Mouse (Mus musculus): Measurements from ENCODE around the gene Car1. TPM values are rescaled to one million over a fixed set of nuclear protein-coding genes. Genes with fewer than 3 reads are reported as not detected.
"Not testable (repeated sequence)": the region's sequence is repeated elsewhere in the genome, so short reads cannot be mapped to it uniquely, and the experiment has no call there.

Gene Car1
- polyA plus RNA-seq, 1 experiment from 2014 or later, result 78.4 TPM

- ATAC-seq (no peak), DNase-seq (no peak)
- H3K4me1 ChIP-seq (ENCODE audit: insufficient read depth), result peaks cover 2% of the 10 kb centered on the region; the same call in 1 of the 2 replicates
- H3K4me3 ChIP-seq (ENCODE audit: low read depth, low read length), result no peak overlapping the region
- no peak overlapping the region for H3K4me2 ChIP-seq (ENCODE audit: low read depth, low read length)
- H3K9me3 ChIP-seq (ENCODE audit: low read length), result no peaks in the 10 kb centered on the region
- 72% methylated on average over 1 of the region's 1 CpGs for WGBS (ENCODE audit: insufficient replicate concordance)
- TF ChIP-seq EP300 (IDR thresholded peaks at IDR 0.05; ENCODE audit: low read depth), result no peak
- TF ChIP-seq CTCF (IDR thresholded peaks at IDR 0.05; ENCODE audit: low read depth), result no peak
- no peak overlapping the region for H3K27ac ChIP-seq (ENCODE audit: low read depth)
- H3K36me3 ChIP-seq (replicated peaks; ENCODE audit: insufficient read depth, low read length), result no peaks in the 10 kb centered on the region
- H3K27me3 ChIP-seq (ENCODE audit: insufficient read depth, low read length), result no peaks in the 10 kb centered on the region
- no peak overlapping the region for H3K9ac ChIP-seq (replicated peaks)
Measured at GRCm38 (mm10) chr3:14787607-14788006, 20.6 kb downstream of the Car1 start.

- H3K4me3 ChIP-seq (ENCODE audit: low read depth, low read length), result no peak overlapping the region
- H3K9me3 ChIP-seq (ENCODE audit: low read length), result no peaks in the 10 kb centered on the region
- 73% methylated on average over 1 of the region's 1 CpGs for WGBS (ENCODE audit: insufficient replicate concordance)
- H3K27me3 ChIP-seq (ENCODE audit: insufficient read depth, low read length), result no peaks in the 10 kb centered on the region
- ATAC-seq (no peak), DNase-seq (no peak)
- no peaks in the 10 kb centered on the region for H3K36me3 ChIP-seq (replicated peaks; ENCODE audit: insufficient read depth, low read length)
- H3K4me2 ChIP-seq (ENCODE audit: low read depth, low read length), result no peak overlapping the region
- peaks cover 2% of the 10 kb centered on the region; the same call in 1 of the 2 replicates for H3K4me1 ChIP-seq (ENCODE audit: insufficient read depth)
- H3K27ac ChIP-seq (ENCODE audit: low read depth), result no peak overlapping the region
- TF ChIP-seq EP300 (IDR thresholded peaks at IDR 0.05; ENCODE audit: low read depth), result no peak
- TF ChIP-seq CTCF (IDR thresholded peaks at IDR 0.05; ENCODE audit: low read depth), result no peak
- H3K9ac ChIP-seq (replicated peaks), result no peak overlapping the region
Measured at GRCm38 (mm10) chr3:14787136-14787535, 21.0 kb downstream of the Car1 start.

GRCm38 (mm10) chr3:14786551-14787079 lies 21.6 kb downstream of the Car1 start:
- Histone ChIP-seq H3K27me3 (ENCODE audit: insufficient read depth, low read length) (no peaks in the 10 kb centered on the region), H3K4me2 (ENCODE audit: low read depth, low read length) (no peak overlapping the region), H3K9me3 (ENCODE audit: low read length) (no peaks in the 10 kb centered on the region), H3K36me3 (replicated peaks; ENCODE audit: insufficient read depth, low read length) (no peaks in the 10 kb centered on the region), H3K4me1 (ENCODE audit: insufficient read depth) (peaks cover 2% of the 10 kb centered on the region; the same call in 1 of the 2 replicates), H3K4me3 (ENCODE audit: low read depth, low read length) (no peak overlapping the region), H3K27ac (ENCODE audit: low read depth) (no peak overlapping the region), H3K9ac (replicated peaks) (no peak overlapping the region)
- no peak for TF ChIP-seq EP300 (IDR thresholded peaks at IDR 0.05; ENCODE audit: low read depth)
- no peak for TF ChIP-seq CTCF (IDR thresholded peaks at IDR 0.05; ENCODE audit: low read depth)
- 76% methylated on average over 2 of the region's 2 CpGs for WGBS (ENCODE audit: insufficient replicate concordance)
- ATAC-seq (no peak), DNase-seq (no peak)

- no peak for ATAC-seq
- no peak for DNase-seq
- Histone ChIP-seq H3K4me3 (ENCODE audit: low read depth, low read length) (no peak overlapping the region), H3K4me1 (ENCODE audit: insufficient read depth) (peaks cover 2% of the 10 kb centered on the region; the same call in 1 of the 2 replicates), H3K9me3 (ENCODE audit: low read length) (no peaks in the 10 kb centered on the region), H3K4me2 (ENCODE audit: low read depth, low read length) (no peak overlapping the region), H3K27me3 (ENCODE audit: insufficient read depth, low read length) (no peaks in the 10 kb centered on the region), H3K27ac (ENCODE audit: low read depth) (no peak overlapping the region), H3K36me3 (replicated peaks; ENCODE audit: insufficient read depth, low read length) (no peaks in the 10 kb centered on the region), H3K9ac (replicated peaks) (no peak overlapping the region)
- WGBS (ENCODE audit: insufficient replicate concordance), result 73% methylated on average over 2 of the region's 2 CpGs
- TF ChIP-seq CTCF (IDR thresholded peaks at IDR 0.05; ENCODE audit: low read depth), result no peak
- no peak for TF ChIP-seq EP300 (IDR thresholded peaks at IDR 0.05; ENCODE audit: low read depth)
Measured at GRCm38 (mm10) chr3:14785353-14785752, 22.8 kb downstream of the Car1 start.

- H3K9ac ChIP-seq (replicated peaks); H3K27me3 ChIP-seq (ENCODE audit: insufficient read depth, low read length); H3K36me3 ChIP-seq (replicated peaks; ENCODE audit: insufficient read depth, low read length); H3K4me2 ChIP-seq (ENCODE audit: low read depth, low read length); H3K4me1 ChIP-seq (ENCODE audit: insufficient read depth); H3K9me3 ChIP-seq (ENCODE audit: low read length); DNase-seq; H3K4me3 ChIP-seq (ENCODE audit: low read depth, low read length); ATAC-seq; H3K27ac ChIP-seq (ENCODE audit: low read depth): not testable (repeated sequence)
- WGBS (ENCODE audit: insufficient replicate concordance), result 52% methylated on average over 5 of the region's 5 CpGs
Measured at GRCm38 (mm10) chr3:14783198-14783597, 25.0 kb downstream of the Car1 start.

- WGBS (ENCODE audit: insufficient replicate concordance), result 67% methylated on average over 3 of the region's 3 CpGs
- H3K9me3 ChIP-seq (ENCODE audit: low read length); H3K27me3 ChIP-seq (ENCODE audit: insufficient read depth, low read length); ATAC-seq; DNase-seq; H3K4me1 ChIP-seq (ENCODE audit: insufficient read depth); H3K4me2 ChIP-seq (ENCODE audit: low read depth, low read length); H3K36me3 ChIP-seq (replicated peaks; ENCODE audit: insufficient read depth, low read length); H3K4me3 ChIP-seq (ENCODE audit: low read depth, low read length); H3K9ac ChIP-seq (replicated peaks); H3K27ac ChIP-seq (ENCODE audit: low read depth): not testable (repeated sequence)
Measured at GRCm38 (mm10) chr3:14782365-14782764, 25.8 kb downstream of the Car1 start.

GRCm38 (mm10) chr3:14780212-14780611 lies 28.0 kb downstream of the Car1 start:
- TF ChIP-seq CTCF (IDR thresholded peaks at IDR 0.05; ENCODE audit: low read depth), result no peak
- no peak for TF ChIP-seq EP300 (IDR thresholded peaks at IDR 0.05; ENCODE audit: low read depth)
- 76% methylated on average over 2 of the region's 2 CpGs for WGBS (ENCODE audit: insufficient replicate concordance)
- DNase-seq (no peak), ATAC-seq (no peak)
- H3K4me2 ChIP-seq (ENCODE audit: low read depth, low read length), result no peak overlapping the region
- H3K9me3 ChIP-seq (ENCODE audit: low read length), result no peaks in the 10 kb centered on the region
- no peak overlapping the region for H3K9ac ChIP-seq (replicated peaks)
- H3K36me3 ChIP-seq (replicated peaks; ENCODE audit: insufficient read depth, low read length), result no peaks in the 10 kb centered on the region
- H3K27me3 ChIP-seq (ENCODE audit: insufficient read depth, low read length), result no peaks in the 10 kb centered on the region
- peaks cover 2% of the 10 kb centered on the region; the same call in 1 of the 2 replicates for H3K4me1 ChIP-seq (ENCODE audit: insufficient read depth)
- no peak overlapping the region for H3K27ac ChIP-seq (ENCODE audit: low read depth)
- no peak overlapping the region for H3K4me3 ChIP-seq (ENCODE audit: low read depth, low read length)

- WGBS (ENCODE audit: insufficient replicate concordance), result 72% methylated on average over 2 of the region's 3 CpGs
- H3K9ac ChIP-seq (replicated peaks); H3K27me3 ChIP-seq (ENCODE audit: insufficient read depth, low read length); H3K4me1 ChIP-seq (ENCODE audit: insufficient read depth); H3K9me3 ChIP-seq (ENCODE audit: low read length); ATAC-seq; H3K27ac ChIP-seq (ENCODE audit: low read depth); H3K4me2 ChIP-seq (ENCODE audit: low read depth, low read length); H3K4me3 ChIP-seq (ENCODE audit: low read depth, low read length); H3K36me3 ChIP-seq (replicated peaks; ENCODE audit: insufficient read depth, low read length); DNase-seq: not testable (repeated sequence)
Measured at GRCm38 (mm10) chr3:14776497-14777162, 31.5 kb downstream of the Car1 start.

- WGBS (ENCODE audit: insufficient replicate concordance), result 81% methylated on average over 1 of the region's 1 CpGs
- not testable (repeated sequence) for H3K4me2 ChIP-seq (ENCODE audit: low read depth, low read length); DNase-seq
Measured at GRCm38 (mm10) chr3:14774539-14774938, 33.6 kb downstream of the Car1 start.

More at GRCm38 (mm10) chr3:14774539-14774938, 33.6 kb downstream of the Car1 start:
- H3K27me3 ChIP-seq (ENCODE audit: insufficient read depth, low read length); H3K4me1 ChIP-seq (ENCODE audit: insufficient read depth); H3K36me3 ChIP-seq (replicated peaks; ENCODE audit: insufficient read depth, low read length); ATAC-seq; H3K9me3 ChIP-seq (ENCODE audit: low read length); H3K9ac ChIP-seq (replicated peaks); H3K27ac ChIP-seq (ENCODE audit: low read depth); H3K4me3 ChIP-seq (ENCODE audit: low read depth, low read length): not testable (repeated sequence)

All from liver, postnatal 0 days (tissue).